Mouse (Mus musculus): ENCODE data around the gene Sf3a1. TPM values are rescaled to one million over a fixed set of nuclear protein-coding genes. Genes with fewer than 3 reads are reported as not detected.

Gene Sf3a1
- total and polyA plus RNA-seq, 3 experiments = 32.1 to 101 (median 77.0) TPM

DNA sequence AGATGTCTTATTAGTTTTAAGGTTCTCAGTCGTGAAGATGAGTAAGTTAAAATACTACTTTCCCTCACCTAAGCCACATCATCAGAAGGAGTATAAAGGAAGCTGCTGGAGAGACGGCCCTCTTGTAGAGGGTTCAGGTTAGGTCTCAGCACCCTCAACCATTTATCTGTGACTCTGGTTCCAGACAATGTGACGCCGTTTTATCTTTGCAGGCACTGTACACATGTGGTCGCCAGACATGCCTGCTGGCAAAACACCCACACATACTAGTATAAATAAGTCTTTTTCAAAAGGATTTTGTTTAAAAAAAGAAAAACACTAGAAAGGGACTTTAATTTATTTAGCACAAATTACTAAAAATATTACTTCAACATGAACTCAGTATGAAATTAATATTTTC, 4.5 kb upstream of the Sf3a1 start:
- no peak overlapping the region for H3K4me3 ChIP-seq (ENCODE audit: control insufficient read depth in 1 of 2, insufficient read depth in 1 of 2, low read depth in 2 of 2, low read length in 2 of 2)
- DNase-seq (ENCODE audit: low read depth, low spot score) = peak; percentile 80
- peaks cover 4% of the 10 kb centered on the region for H3K79me2 ChIP-seq (ENCODE audit: control insufficient read depth, insufficient read depth, low read length, poor library complexity)
- H3K9ac ChIP-seq (ENCODE audit: control insufficient read depth, low read depth, low read length, poor library complexity, severe bottlenecking) = no peak overlapping the region
- H3K27me3 ChIP-seq (ENCODE audit: control insufficient read depth in 1 of 2, insufficient read depth in 2 of 2, low read length in 2 of 2) = no peaks in the 10 kb centered on the region
- no peaks in the 10 kb centered on the region for H3K9me3 ChIP-seq (replicated peaks; ENCODE audit: insufficient read depth, low read length)
- peaks cover 0 to 21% of the 10 kb centered on the region in 2 experiments; a peak in 2 of 4 replicates for H3K36me3 ChIP-seq (ENCODE audit: control insufficient read depth in 1 of 2, insufficient read depth in 2 of 2, low read length in 2 of 2)
- TF ChIP-seq UBTF (IDR thresholded peaks at IDR 0.05; ENCODE audit: borderline replicate concordance, insufficient read depth, low read depth, low read length) (no peak), HCFC1 (IDR thresholded peaks at IDR 0.05; ENCODE audit: low read depth, low read length) (peak; percentile 54; the same call in 1 of the 2 replicates), NELFE (IDR thresholded peaks at IDR 0.05; ENCODE audit: low read depth, low read length) (no peak), POLR2AphosphoS5 (IDR thresholded peaks at IDR 0.05; ENCODE audit: borderline replicate concordance, low read depth, low read length) (no peak), MYC (IDR thresholded peaks at IDR 0.05; ENCODE audit: low read depth, low read length) (peak; percentile 85), ZMIZ1 (IDR thresholded peaks at IDR 0.05; ENCODE audit: low read depth, low read length) (0 out of 2 replicates have a peak, but pooled peaks have one; percentile 71), USF2 (IDR thresholded peaks at IDR 0.05; ENCODE audit: borderline replicate concordance in 1 of 2, insufficient read depth in 1 of 2, low read depth in 1 of 2, low read length in 2 of 2) (no peak), ETS1 (IDR thresholded peaks at IDR 0.05; ENCODE audit: low read depth, low read length) (peak; percentile 82), CTCF (IDR thresholded peaks at IDR 0.05 in 2 of 3, conservative IDR thresholded peaks at IDR 0.05 in 1 of 3; ENCODE audit: control insufficient read depth in 1 of 3, insufficient read depth in 1 of 3, low read depth in 2 of 3, low read length in 3 of 3, poor library complexity in 1 of 3, severe bottlenecking in 1 of 3) (no peak), GATA1 (IDR thresholded peaks at IDR 0.05; ENCODE audit: low read depth, low read length) (peak; percentile 90), TCF12 (IDR thresholded peaks at IDR 0.05; ENCODE audit: low read depth, low read length) (peak; percentile 87), TAL1 (IDR thresholded peaks at IDR 0.05; ENCODE audit: low read length) (peak; percentile 70), SIN3A (IDR thresholded peaks at IDR 0.05; ENCODE audit: low read length) (peak; percentile 93), RCOR1 (IDR thresholded peaks at IDR 0.05; ENCODE audit: low read depth, low read length) (peak; percentile 42; the same call in 1 of the 2 replicates), MXI1 (IDR thresholded peaks at IDR 0.05; ENCODE audit: low read depth, low read length) (peak; percentile 95), EP300 (IDR thresholded peaks at IDR 0.05; ENCODE audit: low read depth in 1 of 2, low read length in 2 of 2) (peak; percentile 75 to 89), MAX (IDR thresholded peaks at IDR 0.05; ENCODE audit: low read length) (peak; percentile 74), MYB (IDR thresholded peaks at IDR 0.05; ENCODE audit: low read depth, low read length) (no peak), TBP (IDR thresholded peaks at IDR 0.05; ENCODE audit: low read depth, low read length) (peak; percentile 57; the same call in 1 of the 2 replicates), ZNF384 (IDR thresholded peaks at IDR 0.05; ENCODE audit: low read depth, low read length) (no peak), ZC3H11A (IDR thresholded peaks at IDR 0.05; ENCODE audit: low read depth, low read length) (no peak)
- H3K4me1 ChIP-seq (ENCODE audit: control insufficient read depth in 1 of 2, insufficient read depth in 2 of 2, low read length in 2 of 2) = peaks cover 15 to 17% of the 10 kb centered on the region in 2 experiments
- H3K27ac ChIP-seq (ENCODE audit: control insufficient read depth, low read depth, low read length) = no peak overlapping the region
